Mouse (Mus musculus) heart, postnatal 36 days (tissue): Measurements from ENCODE around the gene Rad51ap1. TPM values are rescaled to one million over a fixed set of nuclear protein-coding genes. Genes with fewer than 3 reads are reported as not detected.
A peak's percentile ranks its signal among the peaks of the same experiment; 100 is the strongest.

Experiments
- DNase-seq, 2 experiments: peaks; one replicate each; pipeline ENCODE4 v3.0.0; 2021 to 2022
- intact Hi-C: fragments of 180-260 bp; cut with DNase I; formaldehyde crosslinking; loops from one replicate; pipeline ENCODE4 v1.15.1; 2025
- total RNA-seq, 2 experiments: library from RNA; stranded (reverse); gene quantifications; 2 replicates each; pipeline ENCODE4 v1.2.3; 2021

The Rad51ap1 gene
- 1 to 10 TPM; 1.3 to 1.7 TPM for total RNA-seq

- DNase-seq: peak; percentile 94 to 96
- intact Hi-C loops: loop anchor here (2.0 to 5.0 kb wide), 3 partner anchors 91 to 513 kb away; partner anchors contain the start of gene Ndufa9
Measured at GRCm38 (mm10) chr6:126939487-126940171, at the start of gene Rad51ap1, which contains the start of gene D6Wsu163e. Gene Rad51ap1 (minus strand): TSS chr6:126939587. Gene D6Wsu163e (plus strand): TSS chr6:126939962.

- intact Hi-C loops: no loop called here
- peak; percentile 15 to 52 for DNase-seq
Measured at GRCm38 (mm10) chr6:126981539-126982234, 42.3 kb upstream of the Rad51ap1 start.

- peak in 1 of 2 experiments; percentile 16 for DNase-seq
- intact Hi-C loops: no loop called here
Measured at GRCm38 (mm10) chr6:126966241-126967026, 27.0 kb upstream of the Rad51ap1 start.

DNA sequence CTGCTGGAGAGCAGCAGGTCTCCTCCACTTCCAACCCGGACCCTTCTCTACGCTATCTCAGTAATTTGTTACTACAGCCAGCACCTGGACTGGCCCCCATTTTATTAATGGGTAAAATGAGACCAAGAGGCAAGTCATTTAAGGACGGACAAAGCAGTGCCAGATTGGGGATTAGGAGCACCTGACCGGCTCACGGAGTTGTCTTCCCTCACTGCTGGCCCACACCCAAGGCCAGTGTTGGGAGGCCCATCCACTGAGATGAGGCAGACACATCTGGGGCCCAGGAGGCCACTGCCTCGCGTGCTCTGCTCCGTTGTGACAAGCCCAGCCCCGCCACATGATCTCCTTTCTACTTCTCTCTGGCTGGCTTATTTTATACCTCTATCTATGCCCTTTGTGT, 24.0 kb upstream of the Rad51ap1 start:
- DNase-seq: peak; percentile 18 to 23
- intact Hi-C loops: no loop called here

- no peak for DNase-seq
- intact Hi-C loops: no loop called here
Measured at GRCm38 (mm10) chr6:126962709-126963108, 23.3 kb upstream of the Rad51ap1 start.

- intact Hi-C loops: no loop called here
Measured at GRCm38 (mm10) chr6:126961371-126962018, 22.1 kb upstream of the Rad51ap1 start.

DNA sequence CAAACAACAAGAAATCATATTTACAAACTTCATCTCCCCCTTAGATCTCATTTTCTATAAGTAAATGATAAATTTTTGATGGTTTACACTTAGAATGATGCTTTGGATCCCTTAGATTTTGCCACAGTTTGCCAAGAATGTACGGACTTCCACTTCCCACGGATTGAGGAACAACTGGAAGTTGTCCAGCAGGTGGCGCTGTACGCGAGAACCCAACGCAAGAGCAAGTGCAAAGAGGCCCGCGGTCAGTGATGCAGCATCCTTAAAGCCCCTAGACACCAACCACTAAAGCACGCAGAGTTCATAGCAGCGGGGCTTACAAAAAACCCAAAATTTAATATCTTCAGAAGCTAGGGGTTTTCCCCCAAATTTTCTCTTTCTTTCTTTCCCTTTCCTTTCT, 16.3 kb upstream of the Rad51ap1 start:
- intact Hi-C loops: loop anchor here (2.0 to 5.0 kb wide), 2 partner anchors 79 to 402 kb away; no protein-coding TSS in a partner anchor
- DNase-seq: peak; percentile 77 to 86

More at GRCm38 (mm10) chr6:126961371-126962018, 22.1 kb upstream of the Rad51ap1 start:
- DNase-seq: peak in 1 of 2 experiments; percentile 36

DNA sequence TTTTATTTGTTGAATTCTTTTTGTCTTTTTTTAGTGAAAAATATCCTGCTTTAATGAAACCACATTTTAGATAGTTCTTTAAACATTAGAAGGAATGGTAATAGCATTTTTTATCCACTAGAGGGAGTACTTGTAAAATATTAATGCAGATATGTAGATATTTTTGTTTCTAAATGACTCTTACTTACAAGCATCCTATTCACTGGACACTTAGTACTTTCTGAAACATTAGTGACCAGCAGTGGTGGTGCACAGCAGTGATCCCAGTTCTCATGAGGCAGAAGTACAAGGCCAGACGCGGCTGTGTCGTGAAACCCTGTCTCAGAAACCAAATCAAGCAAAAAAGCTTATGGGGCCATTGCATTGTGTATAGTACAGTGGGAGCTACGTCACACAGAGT, 8.9 kb upstream of the Rad51ap1 start:
- DNase-seq: no peak
- intact Hi-C loops: no loop called here

GRCm38 (mm10) chr6:126940451-126940850, 1.1 kb upstream of the Rad51ap1 start:
- intact Hi-C loops: no loop called here
- DNase-seq: no peak

DNA sequence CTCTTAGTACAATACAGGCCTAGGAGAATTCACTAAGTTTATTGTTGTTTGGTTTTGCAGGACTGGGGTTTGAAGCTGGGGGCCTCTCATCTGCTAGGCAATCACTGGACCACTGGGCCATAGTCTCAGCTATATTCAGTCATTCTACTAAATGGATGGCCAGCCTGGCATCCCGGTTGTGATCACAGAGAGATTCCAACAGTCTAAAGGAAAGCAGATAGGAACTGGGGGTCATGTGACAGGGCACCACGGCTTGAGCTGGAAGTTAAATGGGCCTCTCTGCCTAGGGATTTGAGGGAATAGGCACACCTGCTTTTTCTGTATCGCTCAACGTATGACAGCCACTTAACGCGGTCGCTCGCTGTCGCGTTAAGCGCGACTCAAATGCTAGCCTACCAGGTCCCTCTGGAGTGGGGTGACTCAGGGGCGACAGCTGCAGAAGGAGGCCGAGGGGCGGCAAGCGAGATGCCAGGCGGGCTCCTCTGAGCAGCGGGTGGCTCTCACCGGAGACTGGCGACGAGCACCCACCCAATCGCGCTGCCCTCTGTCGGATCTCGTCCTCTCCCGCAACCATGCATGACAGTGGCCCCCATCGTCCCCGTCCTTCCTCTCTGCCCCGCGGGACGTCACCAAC, 417 bp downstream of the Rad51ap1 start:
- intact Hi-C loops: loop anchor here (2.0 to 5.0 kb wide), 3 partner anchors 90 to 514 kb away; partner anchors contain the start of gene Ndufa9
- DNase-seq: no peak

- intact Hi-C loops: loop anchor here (2.0 to 5.0 kb wide), 3 partner anchors 89 to 515 kb away; partner anchors contain the start of gene Ndufa9
Measured at GRCm38 (mm10) chr6:126938047-126938446, 1.3 kb downstream of the Rad51ap1 start.

GRCm38 (mm10) chr6:126932896-126933295, 6.5 kb downstream of the Rad51ap1 start:
- intact Hi-C loops: no loop called here
- no peak for DNase-seq

More at GRCm38 (mm10) chr6:126938047-126938446, 1.3 kb downstream of the Rad51ap1 start:
- DNase-seq: no peak

DNA sequence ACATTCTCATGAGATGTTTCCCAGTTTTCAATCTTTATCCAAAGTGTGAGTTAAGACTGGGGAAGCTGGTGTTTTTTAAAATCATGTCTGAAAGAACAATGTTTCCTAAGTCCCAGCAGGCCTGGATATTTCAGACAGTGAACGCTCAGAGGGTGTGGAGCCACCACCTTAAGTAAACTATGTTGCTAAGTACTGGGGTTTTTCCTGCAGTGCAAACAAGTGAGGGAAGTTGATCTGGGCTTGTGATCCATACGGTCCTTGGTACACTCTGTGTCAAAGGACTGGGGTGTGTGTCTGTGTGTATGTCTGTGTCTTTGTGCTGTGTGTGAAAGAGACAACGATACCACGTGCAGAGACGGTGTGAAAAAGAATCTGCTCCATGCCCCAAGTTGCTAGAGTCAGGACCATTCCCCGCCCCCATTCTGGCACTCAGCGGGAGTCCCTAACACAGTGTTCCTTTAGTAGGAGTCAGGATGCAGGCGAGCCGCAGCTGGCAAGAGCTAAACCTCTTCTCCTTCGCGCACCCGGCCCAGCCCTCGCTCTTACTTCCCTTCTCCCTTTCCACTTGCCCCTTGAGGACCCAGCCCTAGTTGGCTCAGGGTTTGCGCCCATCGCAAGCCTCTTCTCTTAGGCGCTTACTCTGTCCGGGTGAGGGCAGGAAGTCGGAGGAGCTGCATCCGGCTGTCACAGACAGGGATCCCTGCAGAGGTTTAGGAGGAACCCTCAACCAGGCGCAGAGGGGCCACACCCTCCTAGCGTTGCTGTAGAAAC, 18.1 kb downstream of the Rad51ap1 start, which contains the start of gene Dyrk4:
Dyrk4 (minus strand) TSS at position 729 of the 771 bp plus-strand sequence.
- DNase-seq: peak; percentile 33 to 41
- intact Hi-C loops: no loop called here

GRCm38 (mm10) chr6:126914928-126915327, 24.5 kb downstream of the Rad51ap1 start:
- intact Hi-C loops: no loop called here
- no peak for DNase-seq

DNA sequence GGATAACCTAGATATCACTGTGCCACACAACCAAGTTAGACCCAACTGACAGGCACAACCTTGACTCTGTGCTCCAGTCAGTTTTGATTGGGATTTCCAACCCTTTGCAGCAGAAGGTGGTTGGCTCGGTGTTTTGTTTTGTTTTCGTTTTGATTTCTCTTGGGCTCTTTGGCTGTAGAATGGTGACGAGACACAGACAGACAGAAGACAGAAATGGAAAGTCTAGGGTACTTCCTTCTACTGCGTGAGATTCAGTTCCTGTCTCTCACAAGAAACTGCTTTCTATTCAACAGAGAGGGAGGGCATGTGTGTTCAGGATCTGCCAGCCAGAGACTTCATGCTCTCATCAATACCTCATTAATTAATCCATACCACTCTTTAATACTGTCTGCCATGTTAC, 28.7 kb downstream of the Rad51ap1 start:
- intact Hi-C loops: no loop called here
- no peak for DNase-seq

GRCm38 (mm10) chr6:126907876-126908275, 31.5 kb downstream of the Rad51ap1 start:
- DNase-seq: no peak
- intact Hi-C loops: no loop called here

- no peak for DNase-seq
- intact Hi-C loops: no loop called here
Measured at GRCm38 (mm10) chr6:126907378-126907777, 32.0 kb downstream of the Rad51ap1 start.

DNA sequence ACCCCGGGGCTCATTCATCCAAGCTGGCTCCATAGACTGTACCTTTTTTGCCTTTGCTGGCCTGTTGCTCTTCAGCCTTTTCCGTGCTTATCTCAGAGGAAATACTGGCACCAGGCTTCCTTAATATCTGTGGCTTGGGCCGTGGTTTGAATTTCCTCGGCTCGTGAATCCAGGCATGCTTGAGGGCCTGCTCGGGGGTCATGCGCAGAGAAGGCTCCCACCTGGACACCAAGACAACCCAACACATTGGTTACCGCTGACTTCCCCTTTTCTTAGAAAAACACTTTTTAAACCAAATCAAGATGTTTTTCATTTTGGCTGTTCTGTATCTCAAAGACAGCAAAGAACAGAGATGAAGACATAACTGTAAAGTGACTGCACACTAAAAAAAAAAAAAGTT, 62.3 kb downstream of the Rad51ap1 start:
- DNase-seq: no peak
- intact Hi-C loops: no loop called here
